Mouse (Mus musculus) 3T3-L1 (cell line): Measurements from ENCODE around the gene Hipk2.

Experiments
- DNase-seq: peaks from one replicate; pipeline ENCODE4 v3.0.0-alpha.2; 2015; ENCODE audit warnings: low read depth, low spot score

Gene Hipk2

GRCm38 (mm10) chr6:38649545-38649944, 226.4 kb downstream of the Hipk2 start:
- DNase-seq = no peak
